Mouse (Mus musculus) liver, postnatal 0 days (tissue): ENCODE results near the gene Map3k21. TPM values are rescaled to one million over a fixed set of nuclear protein-coding genes. Genes with fewer than 3 reads are reported as not detected.

ENCODE experiments used
- ATAC-seq: fragments of 200-750 bp; cut with Nextera tagmentation; 2 replicates; pipeline ENCODE4 v1.8.0; 2017; ENCODE audit warnings: mild to moderate bottlenecking, moderate library complexity
- DNase-seq: peaks from one replicate; pipeline ENCODE4 v3.0.0-alpha.2; 2016
- H3K27ac ChIP-seq: fragments of 300-500 bp; sonication (generic); 2 replicates; pipeline ENCODE4 v1.5.1; 2014; ENCODE audit warnings: antibody characterized with exemption, moderate library complexity, mild to moderate bottlenecking, low read depth
- H3K27me3 ChIP-seq: fragments of 300-500 bp; sonication (generic); 2 replicates; pipeline ENCODE4 v1.6.1; 2014; ENCODE audit warnings: low read length, control low read depth, mixed read lengths; ENCODE audit not compliant: insufficient read depth
- H3K36me3 ChIP-seq: fragments of 300-500 bp; sonication (generic); replicated peaks from 2 replicates; pipeline ENCODE4 v1.6.1; 2014; ENCODE audit warnings: mild to moderate bottlenecking, control low read depth, low read length, moderate library complexity, mixed read lengths; ENCODE audit not compliant: insufficient read depth
- H3K4me1 ChIP-seq: fragments of 300-500 bp; sonication (generic); 2 replicates; pipeline ENCODE4 v1.6.1; 2014; ENCODE audit warnings: antibody characterized with exemption, mild to moderate bottlenecking, control low read depth; ENCODE audit not compliant: insufficient read depth
- H3K4me2 ChIP-seq: fragments of 300-500 bp; sonication (generic); 2 replicates; pipeline ENCODE4 v1.6.1; 2014; ENCODE audit warnings: low read depth, mild to moderate bottlenecking, low read length, moderate library complexity, mixed read lengths
- H3K4me3 ChIP-seq: fragments of 300-500 bp; sonication (generic); 2 replicates; pipeline ENCODE4 v1.5.1; 2014; ENCODE audit warnings: low read depth, low read length
- H3K9ac ChIP-seq: fragments of 300-500 bp; sonication (generic); replicated peaks from 2 replicates; pipeline ENCODE4 v1.6.1; 2014; ENCODE audit warnings: mild to moderate bottlenecking, moderate library complexity
- H3K9me3 ChIP-seq: fragments of 300-500 bp; sonication (generic); 2 replicates; pipeline ENCODE4 v1.6.1; 2016; ENCODE audit warnings: mild to moderate bottlenecking, control low read depth, low read length, mixed read lengths
- CTCF ChIP-seq: sonication (generic); IDR thresholded peaks from 2 replicates; pipeline ENCODE4 v1.5.1; 2016; ENCODE audit warnings: antibody characterized with exemption, low read depth
- EP300 ChIP-seq: IDR thresholded peaks from 2 replicates; pipeline ENCODE4 v1.6.1; 2016; ENCODE audit warnings: antibody characterized with exemption, low read depth, mild to moderate bottlenecking
- WGBS: fragments of 180-500 bp; shearing (Covaris S2); extraction: QIAGEN DNeasy Blood & Tissue Kit; methylation state at CpG from one replicate; pipeline ENCODE4 v1.1.7; 2014; ENCODE audit not compliant: insufficient replicate concordance; 5-methylcytosine and 5-hydroxymethylcytosine counted together
- polyA plus RNA-seq: library from polyadenylated mRNA; unstranded; fragments of >200 nt; fragmentation: Nextera tagmentation; extraction: Ambion mirVana; gene quantifications from 2 replicates; pipeline ENCODE4 v1.2.1, GENCODE M21; 2015

Map3k21 gene
- polyA plus RNA-seq, 1 experiment from 2014 or later = 0.39 TPM

- Histone ChIP-seq H3K36me3 (no peaks in the 10 kb centered on the region), H3K27me3 (peaks cover 18% of the 10 kb centered on the region), H3K4me3 (no peak within 1 kb of the TSS), H3K27ac (no peak within 1 kb of the TSS), H3K9me3 (no peaks in the 10 kb centered on the region), H3K4me1 (no peaks in the 10 kb centered on the region), H3K9ac (no peak within 1 kb of the TSS), H3K4me2 (no peak within 1 kb of the TSS)
- no peak for DNase-seq
- TF ChIP-seq CTCF (no peak), EP300 (no peak)
- ATAC-seq = no peak
- 9% methylated on average over 41 of the region's 44 CpGs for WGBS
Measured at GRCm38 (mm10) chr8:125897868-125898788, 12.1 kb upstream of the Map3k21 start, which contains the start of gene Pcnx2. Pcnx2 (minus strand) TSS chr8:125898317.

- TF ChIP-seq CTCF = peak; percentile 68
- TF ChIP-seq EP300 = no peak
- no peak overlapping the region for H3K4me2 ChIP-seq
- H3K27me3 ChIP-seq = peaks cover 18% of the 10 kb centered on the region
- H3K4me3 ChIP-seq = no peak overlapping the region
- ATAC-seq (no peak), DNase-seq (peak; percentile 68)
- no peak overlapping the region for H3K27ac ChIP-seq
- no peaks in the 10 kb centered on the region for H3K4me1 ChIP-seq
- 2% methylated on average over 6 of the region's 6 CpGs for WGBS
- H3K9ac ChIP-seq = no peak overlapping the region
- H3K9me3 ChIP-seq = no peaks in the 10 kb centered on the region
- no peaks in the 10 kb centered on the region for H3K36me3 ChIP-seq
Measured at GRCm38 (mm10) chr8:125898899-125899298, 11.4 kb upstream of the Map3k21 start.

- Histone ChIP-seq H3K9ac (no peak overlapping the region), H3K27ac (no peak overlapping the region), H3K4me2 (no peak overlapping the region), H3K36me3 (no peaks in the 10 kb centered on the region), H3K27me3 (peaks cover 18% of the 10 kb centered on the region), H3K4me1 (no peaks in the 10 kb centered on the region), H3K9me3 (no peaks in the 10 kb centered on the region), H3K4me3 (no peak overlapping the region)
- no peak for ATAC-seq
- no peak for DNase-seq
- WGBS = 30% methylated on average over 2 of the region's 2 CpGs
- TF ChIP-seq CTCF (peak; percentile 40), EP300 (no peak)
Measured at GRCm38 (mm10) chr8:125901167-125901566, 9.1 kb upstream of the Map3k21 start.

- H3K27me3 ChIP-seq = peaks cover 13% of the 10 kb centered on the region
- DNase-seq = no peak
- H3K4me2 ChIP-seq = no peak overlapping the region
- H3K9me3 ChIP-seq = no peaks in the 10 kb centered on the region
- no peak overlapping the region for H3K4me3 ChIP-seq
- WGBS = 45% methylated on average over 3 of the region's 3 CpGs
- no peak overlapping the region for H3K9ac ChIP-seq
- H3K36me3 ChIP-seq = no peaks in the 10 kb centered on the region
- H3K4me1 ChIP-seq = no peaks in the 10 kb centered on the region
- TF ChIP-seq EP300 = no peak
- TF ChIP-seq CTCF = no peak
- no peak overlapping the region for H3K27ac ChIP-seq
- no peak for ATAC-seq
Measured at GRCm38 (mm10) chr8:125902521-125902920, 7.7 kb upstream of the Map3k21 start.

- Histone ChIP-seq H3K9ac (no peak overlapping the region), H3K4me3 (no peak overlapping the region), H3K27ac (no peak overlapping the region), H3K9me3 (no peaks in the 10 kb centered on the region), H3K4me1 (no peaks in the 10 kb centered on the region), H3K4me2 (no peak overlapping the region), H3K27me3 (peaks cover 22% of the 10 kb centered on the region), H3K36me3 (no peaks in the 10 kb centered on the region)
- WGBS = 58% methylated on average over 2 of the region's 2 CpGs
- no peak for TF ChIP-seq EP300
- no peak for TF ChIP-seq CTCF
- no peak for DNase-seq
- no peak for ATAC-seq
Measured at GRCm38 (mm10) chr8:125905341-125905740, 4.9 kb upstream of the Map3k21 start.

GRCm38 (mm10) chr8:125907311-125907710 lies 2.9 kb upstream of the Map3k21 start:
- H3K4me3 ChIP-seq = no peak overlapping the region
- H3K4me2 ChIP-seq = no peak overlapping the region
- H3K9ac ChIP-seq = no peak overlapping the region
- H3K27me3 ChIP-seq = peaks cover 38% of the 10 kb centered on the region
- no peaks in the 10 kb centered on the region for H3K36me3 ChIP-seq
- H3K9me3 ChIP-seq = no peaks in the 10 kb centered on the region
- ATAC-seq (no peak), DNase-seq (no peak)
- TF ChIP-seq CTCF (peak; percentile 39), EP300 (no peak)
- no peak overlapping the region for H3K27ac ChIP-seq
- peaks cover 3% of the 10 kb centered on the region; the same call in 1 of the 2 replicates for H3K4me1 ChIP-seq
- WGBS = 62% methylated on average over 2 of the region's 2 CpGs
